Mouse (Mus musculus): ENCODE data around the gene Pm20d1. TPM values are rescaled to one million over a fixed set of nuclear protein-coding genes. Genes with fewer than 3 reads are reported as not detected.

Gene Pm20d1
- 0.49 and 0.75 TPM in 2 replicates for polyA plus RNA-seq (2012; rRNA removed)

DNA sequence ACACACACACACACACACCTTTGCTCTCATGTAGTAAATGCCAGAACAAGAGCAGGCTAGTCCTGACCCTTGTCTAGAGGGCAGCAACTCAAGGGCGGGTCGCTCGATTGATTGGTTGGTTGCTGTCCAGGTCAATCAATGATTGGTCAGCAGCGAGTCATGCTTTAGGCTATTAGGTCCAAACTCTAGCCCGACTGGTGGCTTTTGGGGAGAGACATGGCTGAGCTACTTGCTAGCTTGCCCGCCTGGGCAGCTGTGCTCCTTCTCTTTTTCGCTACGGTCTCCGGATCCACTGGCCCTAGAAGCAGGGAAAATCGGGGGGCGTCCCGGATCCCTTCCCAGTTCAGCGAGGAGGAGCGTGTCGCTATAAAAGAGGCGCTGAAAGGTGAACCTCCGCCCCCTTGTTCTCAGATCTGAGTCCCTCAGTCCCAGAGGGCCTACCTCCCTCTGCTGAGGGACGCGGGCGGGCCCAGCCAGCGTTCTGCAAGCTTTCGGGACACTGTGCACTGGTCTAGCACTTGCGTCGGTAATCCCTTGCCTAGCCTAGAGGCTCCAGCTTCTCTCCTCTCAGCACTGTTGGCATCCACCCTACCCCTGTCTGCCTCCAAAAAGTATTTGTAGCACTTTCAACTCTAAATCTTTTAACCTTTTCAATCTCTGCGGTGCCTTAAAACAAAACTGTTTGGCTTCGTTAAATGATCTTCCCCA, at the start of gene Pm20d1:
TSS of gene Pm20d1 (plus strand) at position 180 of the 708 bp plus-strand sequence.

DNA sequence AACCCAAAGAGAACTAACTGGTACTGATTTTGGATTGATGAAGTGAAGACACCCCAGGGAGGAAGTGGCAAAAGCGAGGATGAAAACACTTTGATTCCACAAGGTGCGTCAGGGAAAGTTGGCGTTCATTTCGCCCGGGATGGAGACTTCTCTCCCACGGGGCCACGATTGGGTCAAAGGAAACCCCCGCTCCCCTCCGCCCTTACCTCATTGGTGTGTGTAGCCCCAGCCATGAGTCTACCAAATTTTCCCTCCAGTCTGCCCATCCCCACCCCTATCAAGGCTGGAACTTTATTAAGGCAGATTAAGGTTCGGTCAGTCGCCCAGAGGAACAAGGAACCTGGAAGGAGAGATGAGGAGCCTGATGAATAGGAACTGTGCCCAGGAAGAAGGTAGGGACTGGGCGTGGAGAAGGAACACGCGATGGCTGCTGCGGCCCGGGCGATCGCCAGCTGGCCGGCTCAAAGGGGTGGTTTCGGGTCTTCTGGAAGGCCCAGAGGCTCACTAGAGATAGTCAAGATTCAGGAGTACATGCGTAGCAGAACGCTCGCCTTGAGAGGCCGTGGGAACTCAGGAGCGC, 30.1 kb downstream of the Pm20d1 start, which contains the start of gene Slc41a1:
TSS of gene Slc41a1 (plus strand) at position 287 of the 580 bp plus-strand sequence.

DNA sequence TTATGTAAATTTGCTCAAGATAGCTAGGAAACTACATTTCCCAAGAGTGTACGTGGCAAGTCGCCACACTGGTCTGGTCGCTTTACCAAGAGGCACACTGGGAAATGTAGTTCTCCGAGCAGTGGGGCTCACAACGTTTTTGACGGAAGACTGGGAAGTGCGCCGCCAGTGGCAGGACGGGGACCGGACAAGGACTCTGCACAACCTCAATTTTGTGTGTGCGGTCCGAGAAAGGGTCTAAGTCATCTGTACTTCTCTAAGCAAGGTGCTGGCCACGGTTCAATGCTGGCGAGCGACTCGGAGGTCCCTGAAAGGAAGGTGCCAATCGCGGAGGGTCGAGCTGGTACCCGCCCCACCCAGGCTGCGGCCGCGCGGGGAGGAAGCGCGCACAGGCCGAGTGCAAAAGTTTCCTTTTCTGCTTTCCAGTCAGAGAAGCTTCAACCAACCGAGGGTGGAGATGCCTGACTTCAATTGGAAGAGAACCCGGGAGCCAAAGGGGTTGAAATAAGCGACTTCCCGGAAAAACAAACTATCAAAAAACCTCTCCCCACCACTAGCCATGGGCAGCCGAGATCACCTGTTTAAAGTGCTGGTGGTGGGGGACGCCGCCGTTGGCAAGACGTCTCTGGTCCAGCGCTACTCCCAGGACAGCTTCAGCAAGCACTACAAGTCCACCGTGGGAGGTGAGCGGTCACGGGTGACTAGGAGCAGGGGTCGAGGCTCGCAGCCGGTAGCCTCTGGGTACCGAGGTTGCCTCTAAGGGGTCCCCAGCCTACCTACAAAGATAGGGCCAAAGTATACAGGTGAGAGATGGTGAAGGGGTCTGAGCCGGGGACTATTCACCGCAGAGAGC, 70.1 kb downstream of the Pm20d1 start, which contains the start of gene Rab29:
TSS of gene Rab29 (plus strand) at position 132 of the 853 bp plus-strand sequence.

Other genes starting within 250 kb of the Pm20d1 start
- gene Avpr1b, start 198.1 kb upstream of the Pm20d1 start, polyA plus RNA-seq (2012; rRNA removed): 0.12 and 0.26 TPM in 2 replicates
- 751 and 829 TPM in 2 replicates for gene Ctse, start 159.1 kb upstream of the Pm20d1 start, polyA plus RNA-seq (2012; rRNA removed)
- 1.4 and 2.0 TPM in 2 replicates for gene Rab7b, start 108.7 kb upstream of the Pm20d1 start, polyA plus RNA-seq (2012; rRNA removed)
- 35.1 and 36.0 TPM in 2 replicates for gene Slc26a9, start 53.4 kb upstream of the Pm20d1 start, polyA plus RNA-seq (2012; rRNA removed)
- 15.0 and 16.6 TPM in 2 replicates for gene Slc41a1, start 30.1 kb downstream of the Pm20d1 start, polyA plus RNA-seq (2012; rRNA removed)
- 10.9 and 11.7 TPM in 2 replicates for gene Rab29, start 69.8 kb downstream of the Pm20d1 start, polyA plus RNA-seq (2012; rRNA removed)
- gene Nucks1, start 113.2 kb downstream of the Pm20d1 start, polyA plus RNA-seq (2012; rRNA removed): 0.60 and 1.3 TPM in 2 replicates
- 64.9 and 67.3 TPM in 2 replicates for gene Slc45a3, start 165.6 kb downstream of the Pm20d1 start, polyA plus RNA-seq (2012; rRNA removed)
- 4.9 and 5.1 TPM in 2 replicates for gene Elk4, start 210.2 kb downstream of the Pm20d1 start, polyA plus RNA-seq (2012; rRNA removed)